Mouse (Mus musculus): ENCODE measurements around the gene St6galnac6.

DNA sequence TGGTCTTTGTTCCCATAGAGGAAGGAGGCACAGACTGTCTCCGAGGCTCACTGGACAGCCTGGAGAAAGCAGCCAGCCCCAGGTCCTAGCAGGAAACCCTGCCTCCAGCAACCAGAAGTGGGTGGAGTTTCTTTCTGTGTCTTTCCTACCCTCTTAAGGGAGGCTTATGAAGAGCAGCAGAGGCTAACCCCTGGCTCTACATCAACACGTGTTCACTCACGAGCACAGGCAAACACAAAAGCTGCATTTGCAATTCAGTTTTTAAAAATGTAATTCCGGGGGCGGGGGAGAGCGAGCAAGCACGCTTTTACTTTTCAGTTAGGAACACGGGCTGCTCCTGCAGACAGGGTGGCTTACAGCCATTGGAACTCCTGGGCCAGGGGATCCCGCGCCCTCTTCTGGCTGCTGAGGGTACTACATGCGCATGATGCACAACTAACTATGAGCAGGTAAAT lies 3.1 kb downstream of the St6galnac6 start:
- TF ChIP-seq CTCF (IDR thresholded peaks at IDR 0.05; ENCODE audit: control insufficient read depth, insufficient read depth, insufficient replicate concordance, low read depth, low read length) (peak; percentile 97), POLR2A (IDR thresholded peaks at IDR 0.05; ENCODE audit: control insufficient read depth, low read depth, low read length) (no peak)

Data from testis, adult 2 months (tissue).